Mouse (Mus musculus): Measurements from ENCODE around the gene Cd72. TPM values are rescaled to one million over a fixed set of nuclear protein-coding genes. Genes with fewer than 3 reads are reported as not detected.

The Cd72 gene
- polyA plus RNA-seq, 1 experiment from 2014 or later: 2.3 TPM

DNA sequence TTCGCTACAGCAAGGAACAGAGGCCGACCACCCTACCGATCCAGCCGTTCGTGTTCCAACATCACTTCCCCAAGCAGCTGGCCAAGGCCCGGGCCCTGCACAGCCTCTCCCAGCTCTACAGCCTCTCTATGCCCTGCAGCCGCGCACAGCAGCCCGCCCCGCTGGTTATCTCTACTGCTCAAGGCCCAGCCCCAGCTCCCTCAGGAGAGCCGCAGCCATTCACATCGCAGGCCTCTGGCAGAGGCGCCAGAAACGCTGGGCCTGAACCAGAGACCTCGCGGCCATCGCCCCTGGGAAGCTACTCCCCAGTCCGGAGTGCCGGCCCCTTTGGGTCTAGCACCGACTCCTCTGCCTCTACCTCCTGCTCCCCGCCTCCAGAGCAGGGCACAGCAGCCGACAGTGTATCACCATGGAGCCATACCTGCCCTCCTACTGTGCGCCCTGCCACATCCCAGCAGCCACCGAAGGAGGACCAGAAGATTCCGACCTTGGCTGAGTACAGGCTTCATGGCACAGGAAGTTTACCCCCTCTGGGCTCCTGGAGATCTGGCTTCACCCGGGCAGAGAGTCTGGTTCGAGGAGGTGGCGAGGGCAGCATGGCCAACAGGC, 32.7 kb downstream of the Cd72 start:
- Histone ChIP-seq H3K9me3 (no peaks in the 10 kb centered on the region), H3K27me3 (replicated peaks; ENCODE audit: low read depth, poor library complexity, severe bottlenecking) (peaks cover 56% of the 10 kb centered on the region), H3K36me3 (replicated peaks) (peaks cover 65% of the 10 kb centered on the region), H3K4me3 (no peak overlapping the region), H3K27ac (replicated peaks) (no peak overlapping the region; the same call in 1 of the 2 replicates), H3K4me1 (peaks cover 27% of the 10 kb centered on the region)
- 73% methylated on average over 28 of the region's 28 CpGs for WGBS
- no peak for DNase-seq (ENCODE audit: low spot score)

GRCm38 (mm10) chr4:43420305-43420704, 34.1 kb downstream of the Cd72 start:
- DNase-seq (ENCODE audit: low spot score): peak; percentile 77
- no peaks in the 10 kb centered on the region for H3K9me3 ChIP-seq
- no peak overlapping the region for H3K27ac ChIP-seq (replicated peaks)
- H3K4me3 ChIP-seq: no peak overlapping the region
- H3K4me1 ChIP-seq: peaks cover 13% of the 10 kb centered on the region
- H3K27me3 ChIP-seq (replicated peaks; ENCODE audit: low read depth, poor library complexity, severe bottlenecking): peaks cover 42% of the 10 kb centered on the region
- WGBS: 7% methylated on average over 6 of the region's 6 CpGs
- peaks cover 67% of the 10 kb centered on the region for H3K36me3 ChIP-seq (replicated peaks)

- DNase-seq (ENCODE audit: low spot score): no peak
Observed at GRCm38 (mm10) chr4:43419801-43420281, 34.6 kb downstream of the Cd72 start.

DNA sequence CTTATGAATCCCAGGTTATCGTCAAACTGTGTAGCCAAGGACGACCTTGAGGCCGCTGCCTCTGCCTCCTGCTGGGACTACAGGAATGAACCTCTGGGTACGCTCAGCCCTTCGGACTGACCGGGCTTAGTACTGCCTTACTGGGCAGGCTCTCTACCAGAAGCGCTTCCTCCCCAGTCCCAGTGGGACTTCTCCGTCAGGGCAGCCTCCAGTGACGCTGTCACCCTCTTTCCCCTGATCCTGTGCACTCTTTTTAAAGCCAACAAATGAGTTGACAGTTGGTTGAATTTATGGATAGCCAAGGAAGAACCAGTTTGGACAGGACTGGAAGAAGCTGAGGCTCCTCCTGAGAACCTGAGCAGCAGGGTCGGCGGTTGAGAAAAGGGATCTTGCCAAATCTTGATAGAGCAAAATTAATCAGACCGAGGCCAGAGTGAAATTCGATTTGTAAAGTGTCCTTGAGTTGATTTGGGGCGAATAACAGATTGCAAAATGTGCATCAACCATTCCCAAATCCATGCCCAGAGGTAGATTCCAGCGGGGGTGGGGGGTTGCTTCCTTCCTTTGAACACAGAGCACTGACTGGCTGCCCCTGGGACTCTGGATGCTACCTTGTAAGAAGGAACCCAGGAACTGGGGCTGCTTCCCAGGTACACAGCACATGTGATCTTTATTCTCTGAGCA, 35.3 kb downstream of the Cd72 start:
- no peak for DNase-seq (ENCODE audit: low spot score)
- 56% methylated on average over 15 of the region's 15 CpGs for WGBS
- Histone ChIP-seq H3K9me3 (no peaks in the 10 kb centered on the region), H3K27ac (replicated peaks) (no peak overlapping the region), H3K36me3 (replicated peaks) (peaks cover 66% of the 10 kb centered on the region), H3K4me1 (peaks cover 9% of the 10 kb centered on the region), H3K27me3 (replicated peaks; ENCODE audit: low read depth, poor library complexity, severe bottlenecking) (peaks cover 30% of the 10 kb centered on the region), H3K4me3 (no peak overlapping the region)

More at GRCm38 (mm10) chr4:43419801-43420281, 34.6 kb downstream of the Cd72 start:
- peaks cover 9% of the 10 kb centered on the region for H3K4me1 ChIP-seq
- no peaks in the 10 kb centered on the region for H3K9me3 ChIP-seq
- peaks cover 67% of the 10 kb centered on the region for H3K36me3 ChIP-seq (replicated peaks)
- H3K27ac ChIP-seq (replicated peaks): no peak overlapping the region
- H3K4me3 ChIP-seq: no peak overlapping the region
- H3K27me3 ChIP-seq (replicated peaks; ENCODE audit: low read depth, poor library complexity, severe bottlenecking): peaks cover 37% of the 10 kb centered on the region
- 72% methylated on average over 9 of the region's 9 CpGs for WGBS

DNA sequence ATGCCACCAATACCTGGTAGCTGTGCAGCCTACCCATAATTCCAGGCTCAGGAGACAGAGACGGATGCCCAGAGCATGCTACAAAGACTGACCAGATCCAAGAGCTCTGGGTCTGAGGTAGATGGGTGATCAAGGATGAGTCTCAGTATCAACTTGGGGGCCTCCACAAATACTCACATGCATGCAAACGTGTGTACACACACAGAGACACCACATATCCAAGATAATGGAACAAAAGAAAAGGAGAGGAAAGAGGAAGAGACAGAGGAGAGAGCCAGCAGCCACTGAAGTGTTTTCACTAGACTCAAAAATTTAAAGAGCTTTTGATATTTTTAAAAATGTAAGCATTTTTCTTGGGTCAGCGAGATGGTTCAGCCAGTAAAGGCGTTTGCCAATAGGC, 36.0 kb downstream of the Cd72 start:
- Histone ChIP-seq H3K4me3 (no peak overlapping the region), H3K27ac (replicated peaks) (no peak overlapping the region), H3K4me1 (peaks cover 11% of the 10 kb centered on the region), H3K9me3 (no peaks in the 10 kb centered on the region), H3K36me3 (replicated peaks) (peaks cover 59% of the 10 kb centered on the region), H3K27me3 (replicated peaks; ENCODE audit: low read depth, poor library complexity, severe bottlenecking) (peaks cover 23% of the 10 kb centered on the region)
- no peak for DNase-seq (ENCODE audit: low spot score)
- WGBS: 82% methylated on average over 4 of the region's 4 CpGs

DNA sequence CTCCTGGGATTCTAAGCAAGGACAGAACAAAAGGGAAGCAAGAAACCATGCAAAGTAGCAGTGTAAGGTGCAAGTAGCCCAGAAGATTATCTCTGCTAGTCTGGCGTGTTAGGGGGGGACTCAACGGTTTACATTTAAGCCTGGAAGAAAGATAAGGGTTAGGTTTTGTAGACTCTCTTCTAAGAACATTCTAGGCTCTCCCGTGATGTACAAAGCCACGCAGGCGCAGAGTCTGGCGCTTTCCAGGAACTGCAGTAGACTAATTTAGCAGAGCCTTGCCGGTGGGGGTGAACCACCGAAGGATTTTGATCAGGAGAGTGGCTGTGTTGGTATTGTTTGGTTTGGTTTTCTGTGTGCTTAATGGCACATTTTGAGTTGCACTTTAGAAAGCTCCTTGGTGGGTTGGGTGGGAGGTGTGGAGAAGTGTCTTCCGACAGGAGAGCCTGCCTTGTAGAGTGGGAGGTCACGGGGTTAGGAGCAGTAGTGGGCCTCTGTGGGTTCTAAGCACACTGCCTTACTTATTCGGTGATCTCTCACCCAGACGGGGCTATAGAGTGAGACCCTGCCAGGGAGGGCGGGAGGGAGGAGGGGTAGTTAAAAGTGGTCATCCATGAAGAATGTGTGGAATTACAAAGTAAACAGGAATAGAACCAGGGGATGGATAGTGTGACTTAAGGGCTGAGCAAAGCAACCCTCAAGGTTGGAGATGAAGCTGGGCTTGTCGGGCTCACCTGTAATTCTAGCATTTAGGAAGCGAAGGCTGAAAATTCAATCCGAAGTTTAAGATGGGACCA, 37.0 kb downstream of the Cd72 start:
- Histone ChIP-seq H3K4me1 (peaks cover 12% of the 10 kb centered on the region), H3K9me3 (no peaks in the 10 kb centered on the region), H3K27me3 (replicated peaks; ENCODE audit: low read depth, poor library complexity, severe bottlenecking) (peaks cover 13% of the 10 kb centered on the region), H3K36me3 (replicated peaks) (peaks cover 50% of the 10 kb centered on the region), H3K4me3 (no peak overlapping the region), H3K27ac (replicated peaks) (no peak overlapping the region)
- DNase-seq (ENCODE audit: low spot score): no peak
- WGBS: 81% methylated on average over 16 of the region's 16 CpGs

- Histone ChIP-seq H3K4me3 (no peak overlapping the region), H3K27me3 (replicated peaks; ENCODE audit: low read depth, poor library complexity, severe bottlenecking) (peaks cover under 1% of the 10 kb centered on the region; the same call in 1 of the 2 replicates), H3K27ac (replicated peaks) (no peak overlapping the region; the same call in 1 of the 2 replicates), H3K4me1 (peaks cover 12% of the 10 kb centered on the region), H3K36me3 (replicated peaks) (peaks cover 36% of the 10 kb centered on the region), H3K9me3 (no peaks in the 10 kb centered on the region)
- DNase-seq (ENCODE audit: low spot score): no peak
- WGBS: 96% methylated on average over 22 of the region's 22 CpGs
Observed at GRCm38 (mm10) chr4:43416071-43416490, 38.3 kb downstream of the Cd72 start.

GRCm38 (mm10) chr4:43415221-43416070, 39.0 kb downstream of the Cd72 start:
- H3K4me1 ChIP-seq: peaks cover 12% of the 10 kb centered on the region
- 93% methylated on average over 29 of the region's 29 CpGs for WGBS
- H3K4me3 ChIP-seq: no peak overlapping the region
- H3K27ac ChIP-seq (replicated peaks): no peak overlapping the region
- DNase-seq (ENCODE audit: low spot score): no peak
- peaks cover 35% of the 10 kb centered on the region for H3K36me3 ChIP-seq (replicated peaks)
- no peaks in the 10 kb centered on the region for H3K27me3 ChIP-seq (replicated peaks; ENCODE audit: low read depth, poor library complexity, severe bottlenecking)
- no peaks in the 10 kb centered on the region for H3K9me3 ChIP-seq

DNA sequence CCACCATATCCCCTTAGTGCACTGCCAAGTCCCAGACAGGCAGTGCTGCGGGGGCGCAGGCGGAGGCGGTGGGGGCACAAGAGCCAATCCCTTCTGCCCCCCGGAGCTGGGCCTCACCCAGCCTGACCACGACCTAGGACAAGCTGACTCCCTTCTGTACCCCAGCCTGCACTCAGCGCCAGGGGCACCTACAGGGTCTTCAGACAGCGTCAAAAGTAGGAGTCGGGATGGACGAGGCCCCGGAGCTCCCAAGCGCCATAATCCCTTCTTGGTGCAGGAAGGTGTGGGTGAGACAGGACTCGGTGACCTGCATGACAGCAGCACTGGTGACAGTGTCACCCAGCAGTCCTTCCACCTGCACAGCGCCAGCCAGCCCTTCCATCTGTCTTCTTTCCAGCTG, 39.7 kb downstream of the Cd72 start:
- peaks cover 12% of the 10 kb centered on the region for H3K4me1 ChIP-seq
- WGBS: 93% methylated on average over 14 of the region's 14 CpGs
- no peak overlapping the region for H3K27ac ChIP-seq (replicated peaks)
- no peak for DNase-seq (ENCODE audit: low spot score)
- H3K4me3 ChIP-seq: no peak overlapping the region
- H3K9me3 ChIP-seq: no peaks in the 10 kb centered on the region
- H3K36me3 ChIP-seq (replicated peaks): peaks cover 35% of the 10 kb centered on the region
- H3K27me3 ChIP-seq (replicated peaks; ENCODE audit: low read depth, poor library complexity, severe bottlenecking): no peaks in the 10 kb centered on the region

- H3K4me3 ChIP-seq: peak overlapping the region; percentile 58
- 67% methylated on average over 12 of the region's 12 CpGs for WGBS
- H3K9me3 ChIP-seq: no peaks in the 10 kb centered on the region
- H3K36me3 ChIP-seq (replicated peaks): no peaks in the 10 kb centered on the region
- H3K27ac ChIP-seq (replicated peaks): peak overlapping the region; percentile 82
- no peaks in the 10 kb centered on the region for H3K27me3 ChIP-seq (replicated peaks; ENCODE audit: low read depth, poor library complexity, severe bottlenecking)
- peaks cover 27% of the 10 kb centered on the region for H3K4me1 ChIP-seq
- no peak for DNase-seq (ENCODE audit: low spot score)
Observed at GRCm38 (mm10) chr4:43407071-43407920, 47.1 kb downstream of the Cd72 start.

GRCm38 (mm10) chr4:43406162-43406971, 48.1 kb downstream of the Cd72 start:
- H3K36me3 ChIP-seq (replicated peaks): no peaks in the 10 kb centered on the region
- H3K9me3 ChIP-seq: no peaks in the 10 kb centered on the region
- peak overlapping the region; percentile 82 for H3K27ac ChIP-seq (replicated peaks)
- peak overlapping the region; percentile 58 for H3K4me3 ChIP-seq
- peaks cover 36% of the 10 kb centered on the region for H3K4me1 ChIP-seq
- DNase-seq (ENCODE audit: low spot score): peak; percentile 91
- 2% methylated on average over 28 of the region's 28 CpGs for WGBS
- H3K27me3 ChIP-seq (replicated peaks; ENCODE audit: low read depth, poor library complexity, severe bottlenecking): no peaks in the 10 kb centered on the region
